Mouse (Mus musculus) small intestine, adult 2 months (tissue): ENCODE results near the gene Sco2.

ENCODE experiments used
- CTCF ChIP-seq: fragments of 200-500 bp; IDR thresholded peaks from 2 replicates; pipeline ENCODE4 v1.5.1; 2012; ENCODE audit warnings: low read depth, mild to moderate bottlenecking, control low read depth, inconsistent platforms, low read length, moderate library complexity, mixed read lengths; ENCODE audit not compliant: insufficient replicate concordance, insufficient read length; ENCODE audit errors: extremely low read depth
- POLR2A ChIP-seq: fragments of 200-500 bp; IDR thresholded peaks from 2 replicates; pipeline ENCODE4 v1.6.1; 2012; ENCODE audit warnings: low read depth, mild to moderate bottlenecking, control low read depth, inconsistent platforms, low read length, moderate library complexity

DNA sequence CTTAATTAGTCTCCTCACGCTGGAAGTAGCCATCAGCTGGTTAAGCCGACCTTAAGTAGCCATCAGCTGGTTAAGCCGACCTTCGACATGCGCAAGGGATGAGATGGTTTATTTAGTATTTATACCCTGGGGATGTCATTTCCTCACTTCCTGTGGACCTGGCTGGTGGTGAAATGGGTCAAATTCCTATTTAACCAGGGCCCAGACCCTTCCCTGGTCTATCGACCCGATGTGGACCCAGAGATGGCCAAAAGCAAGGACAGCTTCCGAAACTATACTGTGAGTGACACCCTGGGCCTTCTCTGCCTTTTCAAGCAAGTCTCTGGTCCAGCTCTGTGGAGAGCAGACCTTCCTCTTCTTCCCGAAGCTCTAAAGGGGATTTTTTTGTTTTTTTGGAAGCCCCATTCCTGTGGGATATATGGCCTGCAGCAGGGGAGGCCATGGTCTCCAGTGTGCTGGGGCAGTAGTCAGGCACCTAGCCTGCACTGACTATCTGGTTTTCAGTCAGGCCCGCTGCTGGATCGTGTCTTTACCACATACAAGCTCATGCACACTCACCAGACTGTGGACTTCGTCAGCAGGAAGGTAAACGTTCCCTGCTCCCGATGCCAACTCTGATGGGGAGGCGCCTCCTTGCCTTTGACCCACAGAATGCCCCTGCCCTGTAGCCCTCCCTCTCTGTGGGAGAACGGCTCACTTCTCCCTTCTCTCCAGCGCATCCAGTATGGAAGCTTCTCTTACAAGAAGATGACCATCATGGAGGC lies 38.7 kb downstream of the Sco2 start:
- TF ChIP-seq CTCF (no peak), POLR2A (no peak)
